Mouse (Mus musculus) lung, adult 2 months (tissue): ENCODE measurements around the gene Insrr. TPM values are rescaled to one million over a fixed set of nuclear protein-coding genes. Genes with fewer than 3 reads are reported as not detected.

Source experiments
- DNase-seq: peaks from one replicate; pipeline ENCODE4 v3.0.0; 2022
- H3K4me1 ChIP-seq: fragments of 200-500 bp; 2 replicates; pipeline ENCODE4 v1.6.1; 2011; ENCODE audit warnings: low read length; ENCODE audit not compliant: control insufficient read depth, insufficient read depth
- H3K4me3 ChIP-seq: fragments of 200-500 bp; replicated peaks from 2 replicates; pipeline ENCODE3; 2011; ENCODE audit warnings: low read depth, mild to moderate bottlenecking, control low read depth, low read length; ENCODE audit errors: extremely low read depth
- CTCF ChIP-seq: fragments of 200-500 bp; IDR thresholded peaks from 2 replicates; pipeline ENCODE4 v1.5.1; 2011; ENCODE audit warnings: mild to moderate bottlenecking, low read length, control low read depth; ENCODE audit not compliant: insufficient read depth
- POLR2A ChIP-seq: fragments of 200-500 bp; IDR thresholded peaks from 2 replicates; pipeline ENCODE4 v1.6.1; 2011; ENCODE audit warnings: low read depth, mild to moderate bottlenecking, control low read depth, low read length, borderline replicate concordance; ENCODE audit errors: extremely low read depth
- WGBS: fragments of 180-500 bp; shearing (Covaris S2); methylation state at CpG from one replicate; pipeline ENCODE4 v1.1.7; 2018; 5-methylcytosine and 5-hydroxymethylcytosine counted together
- polyA plus RNA-seq: library from polyadenylated mRNA; depleted of rRNA; stranded (reverse); fragments of >200 nt; gene quantifications from 2 replicates; pipeline ENCODE4 v1.2.3, GENCODE M21; 2012

Gene Insrr
- polyA plus RNA-seq, 1 experiment = 0.19 TPM

DNA sequence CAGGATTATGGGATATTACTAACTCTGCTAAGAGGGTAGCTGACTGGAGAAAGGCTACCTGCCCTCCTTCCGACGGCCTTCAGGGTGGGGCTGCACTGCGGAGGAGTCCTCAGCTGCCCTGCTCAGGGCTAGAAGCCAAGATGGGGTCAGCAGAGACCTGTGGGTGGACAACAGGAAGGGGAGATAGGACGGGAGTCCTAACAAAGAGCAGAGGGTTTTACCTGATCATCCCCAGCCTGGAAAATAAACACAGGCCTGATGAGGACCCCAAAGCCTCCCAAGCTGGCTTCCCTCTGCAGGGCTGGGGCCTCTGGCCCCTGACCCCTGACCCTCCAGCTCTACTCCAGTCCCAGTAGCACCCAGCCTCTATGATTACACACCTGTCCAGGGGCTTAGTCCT is 33.5 kb upstream of the Insrr start:
- DNase-seq = no peak
- no peak for TF ChIP-seq POLR2A
- TF ChIP-seq CTCF = no peak
- peaks cover 15% of the 10 kb centered on the region for H3K4me1 ChIP-seq
- 37% methylated on average over 4 of the region's 4 CpGs for WGBS
- H3K4me3 ChIP-seq = no peak overlapping the region

GRCm38 (mm10) chr3:87763683-87764289 is 33.0 kb upstream of the Insrr start:
- H3K4me1 ChIP-seq = peaks cover 15% of the 10 kb centered on the region
- 12% methylated on average over 15 of the region's 15 CpGs for WGBS
- peak overlapping the region; percentile 20 for H3K4me3 ChIP-seq
- no peak for TF ChIP-seq POLR2A
- DNase-seq = peak; percentile 52

DNA sequence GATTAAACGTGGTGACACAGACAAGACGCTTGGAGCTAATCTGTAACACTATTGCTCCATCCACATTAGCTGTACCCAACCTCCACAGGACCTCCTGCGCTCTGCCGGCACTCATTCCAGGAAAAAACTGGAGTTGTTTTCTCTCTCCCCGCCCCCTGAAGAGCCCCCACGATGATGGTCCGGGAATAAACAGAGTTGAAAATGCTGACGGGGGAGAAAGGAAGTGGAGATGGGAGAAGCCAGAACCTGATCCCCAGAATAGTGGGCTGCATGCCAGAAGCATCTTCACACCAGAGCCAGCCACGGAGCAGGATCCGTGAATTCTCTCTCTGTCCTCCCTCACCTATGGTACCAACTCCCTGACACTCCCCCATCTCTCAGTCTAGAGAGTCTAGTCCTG is 32.2 kb upstream of the Insrr start:
- peak overlapping the region; percentile 24 for H3K4me3 ChIP-seq
- 16% methylated on average over 10 of the region's 10 CpGs for WGBS

DNA sequence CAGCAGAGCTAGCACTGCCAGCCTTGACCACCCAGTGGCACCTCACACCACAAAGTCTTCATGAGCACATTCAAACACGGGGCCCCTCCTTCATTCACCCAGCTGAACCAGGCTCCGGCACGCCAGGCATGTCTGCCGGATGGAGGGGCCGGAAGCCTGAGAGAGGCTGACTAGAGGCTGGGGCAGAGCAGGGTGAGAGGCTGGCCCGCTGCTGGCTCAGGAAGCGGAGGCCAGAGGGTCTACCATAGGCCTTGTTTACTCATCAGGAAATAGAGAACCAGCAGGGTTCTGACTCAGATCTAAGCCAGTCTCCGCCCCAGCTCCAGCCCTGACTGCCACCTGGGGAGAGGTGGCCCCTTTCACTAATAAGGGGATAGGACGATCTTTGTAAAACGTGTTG is 31.7 kb upstream of the Insrr start:
- 19% methylated on average over 10 of the region's 10 CpGs for WGBS
- no peak for TF ChIP-seq POLR2A
- no peak for TF ChIP-seq CTCF
- H3K4me3 ChIP-seq = peak overlapping the region; percentile 24
- peak; percentile 44 for DNase-seq
- peaks cover 15% of the 10 kb centered on the region for H3K4me1 ChIP-seq

More for the DNA sequence above, 32.2 kb upstream of the Insrr start:
- TF ChIP-seq CTCF (no peak), POLR2A (no peak)
- DNase-seq = no peak
- H3K4me1 ChIP-seq = peaks cover 15% of the 10 kb centered on the region

DNA sequence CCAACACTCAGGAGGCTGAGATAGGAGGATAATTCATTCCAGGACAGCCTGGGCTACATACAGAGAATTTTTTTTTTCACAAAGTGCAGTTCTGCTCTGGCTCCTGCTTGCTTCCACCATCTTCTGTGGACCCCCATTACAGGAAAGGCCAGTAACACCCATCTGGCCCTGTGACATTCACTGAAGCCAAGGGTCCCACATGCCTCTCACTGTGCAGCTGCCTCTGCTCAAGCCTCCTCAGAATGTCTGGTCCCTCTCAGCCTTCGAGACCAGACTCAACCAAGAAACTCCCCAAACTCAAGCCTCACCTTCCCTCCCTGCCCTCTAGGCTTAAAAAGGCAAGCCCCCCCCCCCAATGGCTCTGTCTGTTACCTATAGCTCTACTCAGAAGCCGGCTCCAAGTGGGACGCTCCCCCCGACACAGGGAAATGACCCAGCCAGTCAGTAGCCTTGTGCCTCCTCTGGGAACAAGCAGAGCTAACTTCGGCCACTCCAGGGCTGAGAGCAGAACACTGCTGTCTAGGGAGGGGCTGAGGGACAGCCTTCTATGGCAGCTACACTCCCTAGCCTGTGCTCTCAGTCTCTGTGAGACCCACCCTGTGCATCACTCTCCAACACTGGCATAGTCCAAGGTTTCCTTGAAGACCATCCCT is 31.0 kb upstream of the Insrr start:
- peaks cover 15% of the 10 kb centered on the region for H3K4me1 ChIP-seq
- TF ChIP-seq POLR2A (no peak), CTCF (no peak)
- 75% methylated on average over 5 of the region's 5 CpGs for WGBS
- no peak for DNase-seq
- no peak overlapping the region for H3K4me3 ChIP-seq

GRCm38 (mm10) chr3:87766284-87766667 is 30.5 kb upstream of the Insrr start:
- no peak for DNase-seq
- Histone ChIP-seq H3K4me3 (no peak overlapping the region), H3K4me1 (peaks cover 15% of the 10 kb centered on the region)
- TF ChIP-seq CTCF (no peak), POLR2A (no peak)
- WGBS = 82% methylated on average over 3 of the region's 3 CpGs

DNA sequence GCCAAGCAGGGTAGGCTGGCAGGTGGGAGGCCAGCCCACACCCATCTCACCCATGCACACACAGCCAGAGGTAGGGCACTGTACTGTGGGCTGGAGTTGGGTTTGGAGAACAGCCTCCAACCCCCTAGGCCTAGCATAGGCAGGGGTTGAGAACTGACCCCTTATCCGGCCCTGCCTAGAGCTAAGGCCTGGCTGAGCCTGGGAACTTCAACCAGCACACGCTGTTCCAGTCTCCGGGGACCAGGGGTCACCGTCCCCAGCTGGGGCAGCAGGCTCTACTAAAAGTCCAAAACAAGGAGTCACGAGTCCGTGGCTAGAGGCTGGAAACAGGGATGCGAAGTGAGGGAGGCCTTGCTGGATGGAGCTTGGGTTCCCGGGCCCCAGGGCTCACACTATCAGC is 29.0 kb upstream of the Insrr start:
- peak; percentile 54; the same call in 1 of the 2 replicates for TF ChIP-seq POLR2A
- no peak for TF ChIP-seq CTCF
- H3K4me3 ChIP-seq = peak overlapping the region; percentile 85
- peaks cover 15% of the 10 kb centered on the region for H3K4me1 ChIP-seq
- no peak for DNase-seq
- WGBS = 41% methylated on average over 8 of the region's 8 CpGs

DNA sequence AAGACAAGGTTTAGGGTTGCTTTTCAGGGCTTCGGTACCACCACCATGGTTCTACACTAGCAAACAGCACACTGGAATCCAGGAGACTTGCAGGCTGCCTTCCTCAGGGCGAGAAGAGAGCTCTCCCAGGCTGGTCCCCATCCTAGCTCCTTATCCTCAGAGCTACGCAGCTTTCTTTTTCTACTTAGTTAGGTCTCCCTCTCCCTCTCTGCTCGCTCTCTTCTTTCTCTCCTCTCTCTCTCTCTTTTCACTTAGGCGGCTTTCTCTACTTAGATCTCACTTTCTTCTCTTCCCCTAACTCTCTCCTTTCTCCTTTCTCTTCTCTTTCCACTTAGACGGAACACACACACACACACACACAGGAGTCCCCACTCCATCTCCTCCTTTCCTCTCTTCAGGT is 28.3 kb upstream of the Insrr start:
- DNase-seq = no peak
- Histone ChIP-seq H3K4me3 (peak overlapping the region; percentile 85), H3K4me1 (peaks cover 15% of the 10 kb centered on the region)
- TF ChIP-seq POLR2A = no peak
- TF ChIP-seq CTCF = no peak
- 13% methylated on average over 6 of the region's 6 CpGs for WGBS

DNA sequence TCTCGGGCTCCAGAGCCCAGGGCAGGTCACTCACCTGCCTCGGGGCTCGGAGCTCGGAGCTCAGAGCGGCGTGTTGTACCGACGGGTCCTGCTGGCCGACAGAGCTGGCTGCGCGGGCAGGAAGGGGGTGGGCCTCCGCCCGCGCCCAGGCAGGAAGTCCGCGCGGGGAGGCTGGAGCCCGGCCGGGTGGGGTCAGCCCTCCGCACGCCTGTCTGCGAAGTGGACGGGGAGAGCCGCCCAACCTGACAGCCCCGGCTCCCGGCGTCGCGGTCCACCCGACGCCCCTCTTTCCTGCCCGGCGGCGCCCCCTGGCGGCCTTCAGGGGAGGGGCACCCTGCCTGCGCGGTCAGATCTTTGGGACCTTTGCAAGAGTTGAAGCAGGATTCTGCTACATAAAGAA is 27.9 kb upstream of the Insrr start:
- TF ChIP-seq POLR2A = peak; percentile 83
- peak; percentile 45 for TF ChIP-seq CTCF
- peaks cover 15% of the 10 kb centered on the region for H3K4me1 ChIP-seq
- DNase-seq = peak; percentile 84
- WGBS = under 1% methylated on average over 37 of the region's 37 CpGs
- H3K4me3 ChIP-seq = peak overlapping the region; percentile 85

- Histone ChIP-seq H3K4me1 (peaks cover 15% of the 10 kb centered on the region), H3K4me3 (no peak overlapping the region)
- 78% methylated on average over 8 of the region's 8 CpGs for WGBS
- DNase-seq = no peak
- no peak for TF ChIP-seq CTCF
- TF ChIP-seq POLR2A = no peak
Measured at GRCm38 (mm10) chr3:87769506-87769905, 27.2 kb upstream of the Insrr start.

DNA sequence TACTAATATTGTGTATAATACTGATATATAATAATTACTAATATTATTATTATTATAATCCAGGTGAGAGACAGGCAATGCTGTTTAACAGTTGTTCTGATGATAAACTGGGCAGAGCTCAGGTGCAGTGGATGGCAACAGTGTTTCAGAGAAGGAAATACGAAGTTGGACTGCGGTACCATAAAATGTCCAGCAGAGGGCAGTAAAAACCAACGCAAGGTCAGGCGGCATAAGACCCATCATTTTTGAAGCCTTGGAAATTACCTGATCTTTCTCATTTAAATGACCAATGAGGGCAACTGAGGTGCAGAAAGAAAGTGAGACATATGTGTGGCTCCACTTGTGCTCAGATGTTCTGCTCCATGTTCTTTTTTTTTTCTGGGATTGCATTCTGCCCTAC is 26.5 kb upstream of the Insrr start:
- TF ChIP-seq POLR2A (no peak), CTCF (peak; percentile 58)
- under 1% methylated on average over 4 of the region's 4 CpGs for WGBS
- DNase-seq = no peak
- H3K4me1 ChIP-seq = peaks cover 11% of the 10 kb centered on the region
- H3K4me3 ChIP-seq = no peak overlapping the region
